Mouse (Mus musculus): ENCODE results near the gene Olfr155.

GRCm38 (mm10) chr4:43875160-43875918 lies 24.0 kb downstream of the Olfr155 start, which contains the start of gene Reck:
- TF ChIP-seq GATA1 (IDR thresholded peaks at IDR 0.05; ENCODE audit: borderline replicate concordance, low read length): no peak
- TF ChIP-seq FLI1 (IDR thresholded peaks at IDR 0.05; ENCODE audit: low read length): no peak

All from megakaryocyte, embryonic 14.5 days (primary cell).